Mouse (Mus musculus): Measurements from ENCODE around the gene Lrrc10. TPM values are rescaled to one million over a fixed set of nuclear protein-coding genes. Genes with fewer than 3 reads are reported as not detected.

Gene Lrrc10
- polyA plus RNA-seq, 1 experiment from 2014 or later: not detected

- Histone ChIP-seq H3K27ac (ENCODE audit: low read depth, low read length) (no peak overlapping the region), H3K4me3 (ENCODE audit: low read depth, low read length) (no peak overlapping the region), H3K4me1 (replicated peaks; ENCODE audit: control insufficient read depth, insufficient read depth, low read length) (no peaks in the 10 kb centered on the region), H3K9ac (ENCODE audit: low read length) (no peak overlapping the region), H3K9me3 (ENCODE audit: control insufficient read depth, low read length) (no peaks in the 10 kb centered on the region), H3K4me2 (ENCODE audit: low read depth, low read length, severe bottlenecking) (no peak overlapping the region), H3K27me3 (ENCODE audit: control insufficient read depth, insufficient read depth, low read length) (no peaks in the 10 kb centered on the region), H3K36me3 (ENCODE audit: control insufficient read depth, insufficient read depth, low read length) (no peaks in the 10 kb centered on the region)
- WGBS: 86% methylated on average over 4 of the region's 4 CpGs
- DNase-seq (ENCODE audit: low spot score): no peak
- no peak for ATAC-seq (replicated peaks; ENCODE audit: low FRiP score)
These were observed 44.5 kb downstream of the Lrrc10 start for GRCm38 (mm10) chr10:117089628-117090027.

GRCm38 (mm10) chr10:117094504-117095329 lies 49.6 kb downstream of the Lrrc10 start:
- no peak overlapping the region for H3K9ac ChIP-seq (ENCODE audit: low read length)
- H3K9me3 ChIP-seq (ENCODE audit: control insufficient read depth, low read length): no peaks in the 10 kb centered on the region
- WGBS: 55% methylated on average over 15 of the region's 15 CpGs
- peak overlapping the region; percentile 62 for H3K27ac ChIP-seq (ENCODE audit: low read depth, low read length)
- H3K4me3 ChIP-seq (ENCODE audit: low read depth, low read length): no peak overlapping the region
- DNase-seq (ENCODE audit: low spot score) (peak; percentile 58), ATAC-seq (replicated peaks; ENCODE audit: low FRiP score) (peak; percentile 87)
- H3K4me1 ChIP-seq (replicated peaks; ENCODE audit: control insufficient read depth, insufficient read depth, low read length): no peaks in the 10 kb centered on the region; the same call in 1 of the 2 replicates
- no peaks in the 10 kb centered on the region for H3K36me3 ChIP-seq (ENCODE audit: control insufficient read depth, insufficient read depth, low read length)
- no peaks in the 10 kb centered on the region for H3K27me3 ChIP-seq (ENCODE audit: control insufficient read depth, insufficient read depth, low read length)
- no peak overlapping the region for H3K4me2 ChIP-seq (ENCODE audit: low read depth, low read length, severe bottlenecking)

GRCm38 (mm10) chr10:117096096-117096495 lies 51.0 kb downstream of the Lrrc10 start:
- H3K4me2 ChIP-seq (ENCODE audit: low read depth, low read length, severe bottlenecking): no peak overlapping the region
- H3K4me1 ChIP-seq (replicated peaks; ENCODE audit: control insufficient read depth, insufficient read depth, low read length): no peaks in the 10 kb centered on the region; the same call in 1 of the 2 replicates
- H3K9ac ChIP-seq (ENCODE audit: low read length): no peak overlapping the region
- no peak overlapping the region for H3K27ac ChIP-seq (ENCODE audit: low read depth, low read length)
- DNase-seq (ENCODE audit: low spot score) (no peak), ATAC-seq (replicated peaks; ENCODE audit: low FRiP score) (no peak)
- no peaks in the 10 kb centered on the region for H3K27me3 ChIP-seq (ENCODE audit: control insufficient read depth, insufficient read depth, low read length)
- H3K36me3 ChIP-seq (ENCODE audit: control insufficient read depth, insufficient read depth, low read length): no peaks in the 10 kb centered on the region
- no peaks in the 10 kb centered on the region for H3K9me3 ChIP-seq (ENCODE audit: control insufficient read depth, low read length)
- WGBS: 88% methylated on average over 6 of the region's 6 CpGs
- no peak overlapping the region for H3K4me3 ChIP-seq (ENCODE audit: low read depth, low read length)

Other genes with a start within 250 kb of the Lrrc10 start
- 0.08 and 0.17 TPM in 2 replicates for gene Myrfl, start 148.4 kb upstream of the Lrrc10 start, polyA plus RNA-seq (2014; fragmentation: Nextera tagmentation; extraction: Ambion mirVana)
- 45.7 and 46.5 TPM in 2 replicates for gene Rab3ip, start 94.6 kb upstream of the Lrrc10 start, polyA plus RNA-seq (2014; fragmentation: Nextera tagmentation; extraction: Ambion mirVana)
- gene Gm10271, start 72.7 kb upstream of the Lrrc10 start, polyA plus RNA-seq (2014; fragmentation: Nextera tagmentation; extraction: Ambion mirVana): not detected in 2 replicates
- 0.09 and 0.15 TPM in 2 replicates for gene Best3, start 59.0 kb upstream of the Lrrc10 start, polyA plus RNA-seq (2014; fragmentation: Nextera tagmentation; extraction: Ambion mirVana)
- gene Cct2, start 18.5 kb downstream of the Lrrc10 start, polyA plus RNA-seq (2014; fragmentation: Nextera tagmentation; extraction: Ambion mirVana): 294 and 318 TPM in 2 replicates
- gene Frs2, start 103.2 kb downstream of the Lrrc10 start, polyA plus RNA-seq (2014; fragmentation: Nextera tagmentation; extraction: Ambion mirVana): 29.4 and 31.9 TPM in 2 replicates
- gene Yeats4, start 179.2 kb downstream of the Lrrc10 start, polyA plus RNA-seq (2014; fragmentation: Nextera tagmentation; extraction: Ambion mirVana): 153 and 165 TPM in 2 replicates
- not detected in 2 replicates for gene 9530003J23Rik, start 193.4 kb downstream of the Lrrc10 start, polyA plus RNA-seq (2014; fragmentation: Nextera tagmentation; extraction: Ambion mirVana)
- 10.8 and 11.1 TPM in 2 replicates for gene Lyz2, start 237.0 kb downstream of the Lrrc10 start, polyA plus RNA-seq (2014; fragmentation: Nextera tagmentation; extraction: Ambion mirVana)
- not detected in 2 replicates for gene Lyz1, start 247.5 kb downstream of the Lrrc10 start, polyA plus RNA-seq (2014; fragmentation: Nextera tagmentation; extraction: Ambion mirVana)

Data from forebrain, embryonic 11.5 days (tissue).